Mouse (Mus musculus) lung, adult 2 months (tissue): ENCODE data around the gene Plac1. TPM values are rescaled to one million over a fixed set of nuclear protein-coding genes. Genes with fewer than 3 reads are reported as not detected.
A peak's percentile ranks its signal among the peaks of the same experiment; 100 is the strongest.

Experiments
- DNase-seq: peaks from one replicate; pipeline ENCODE4 v3.0.0; 2022
- H3K4me1 ChIP-seq: fragments of 200-500 bp; 2 replicates; pipeline ENCODE4 v1.6.1; 2011; ENCODE audit warnings: low read length; ENCODE audit not compliant: control insufficient read depth, insufficient read depth
- H3K4me3 ChIP-seq: fragments of 200-500 bp; replicated peaks from 2 replicates; pipeline ENCODE3; 2011; ENCODE audit warnings: low read depth, mild to moderate bottlenecking, control low read depth, low read length; ENCODE audit errors: extremely low read depth
- CTCF ChIP-seq: fragments of 200-500 bp; IDR thresholded peaks from 2 replicates; pipeline ENCODE4 v1.5.1; 2011; ENCODE audit warnings: mild to moderate bottlenecking, low read length, control low read depth; ENCODE audit not compliant: insufficient read depth
- POLR2A ChIP-seq: fragments of 200-500 bp; IDR thresholded peaks from 2 replicates; pipeline ENCODE4 v1.6.1; 2011; ENCODE audit warnings: low read depth, mild to moderate bottlenecking, control low read depth, low read length, borderline replicate concordance; ENCODE audit errors: extremely low read depth
- WGBS: fragments of 180-500 bp; shearing (Covaris S2); methylation state at CpG from one replicate; pipeline ENCODE4 v1.1.7; 2018; 5-methylcytosine and 5-hydroxymethylcytosine counted together
- polyA plus RNA-seq: library from polyadenylated mRNA; depleted of rRNA; stranded (reverse); fragments of >200 nt; gene quantifications from 2 replicates; pipeline ENCODE4 v1.2.3, GENCODE M21; 2012

Gene Plac1
- polyA plus RNA-seq, 1 experiment: not detected

DNA sequence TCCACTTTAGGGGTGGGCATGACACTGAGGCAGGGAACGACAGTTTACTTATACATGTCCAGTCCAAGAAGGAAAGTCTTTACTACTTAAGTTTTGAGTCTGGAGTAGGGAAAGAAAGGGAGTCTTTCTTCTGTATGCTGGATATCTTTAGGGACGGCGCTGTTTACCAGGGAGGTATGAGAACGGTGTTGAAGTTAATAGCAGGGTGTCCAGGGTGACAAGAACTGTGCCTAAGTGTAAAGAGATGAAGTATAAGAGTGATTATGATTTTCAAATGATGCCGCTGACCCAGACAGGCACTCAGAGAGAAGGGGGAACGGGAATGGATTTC, 182.2 kb downstream of the Plac1 start:
- WGBS: 39% methylated on average over 6 of the region's 6 CpGs
- no peak for DNase-seq
- no peaks in the 10 kb centered on the region; the same call in 1 of the 2 replicates for H3K4me1 ChIP-seq
- TF ChIP-seq POLR2A (no peak), CTCF (no peak)
- H3K4me3 ChIP-seq: peak overlapping the region; percentile 47

DNA sequence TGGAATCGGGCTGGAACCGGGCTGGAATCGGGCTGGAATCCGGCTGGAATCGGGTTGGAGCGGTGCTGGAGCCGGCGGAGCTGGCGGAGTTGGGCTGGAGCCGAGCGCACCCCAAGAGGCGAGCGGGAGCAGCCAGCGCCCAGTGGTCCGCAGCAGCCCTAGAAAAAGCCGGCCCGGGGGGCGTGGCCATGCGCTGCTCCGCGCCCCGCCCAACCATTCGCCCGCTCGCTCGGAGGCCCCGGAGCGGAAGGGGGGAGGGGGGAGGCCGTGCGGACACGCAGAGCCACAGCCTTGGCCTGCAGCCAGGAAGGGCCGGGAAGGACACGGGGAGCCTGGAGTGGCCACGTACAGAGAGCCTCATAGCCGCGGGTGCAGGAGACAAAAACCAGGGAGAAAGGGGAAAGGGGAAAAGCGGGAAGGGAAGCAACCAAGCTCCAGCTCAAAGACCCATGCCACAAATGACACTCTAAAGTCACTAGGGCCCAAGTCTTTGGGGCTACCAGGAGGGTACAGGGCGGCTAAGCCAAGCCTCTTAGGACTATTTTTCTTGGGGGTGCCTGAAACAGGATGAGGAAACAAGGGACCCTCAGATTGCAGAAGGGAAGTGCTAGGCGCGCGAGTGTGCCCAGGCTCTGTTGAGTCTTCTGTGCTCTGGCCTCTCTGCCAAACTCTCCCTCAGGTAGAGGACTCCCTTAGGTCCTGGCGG, 182.7 kb downstream of the Plac1 start:
- peak; percentile 80 for DNase-seq
- 20% methylated on average over 41 of the region's 42 CpGs for WGBS
- peak overlapping the region; percentile 79 for H3K4me3 ChIP-seq
- H3K4me1 ChIP-seq: no peaks in the 10 kb centered on the region; the same call in 1 of the 2 replicates
- no peak; the same call in 1 of the 2 replicates for TF ChIP-seq POLR2A
- no peak for TF ChIP-seq CTCF

DNA sequence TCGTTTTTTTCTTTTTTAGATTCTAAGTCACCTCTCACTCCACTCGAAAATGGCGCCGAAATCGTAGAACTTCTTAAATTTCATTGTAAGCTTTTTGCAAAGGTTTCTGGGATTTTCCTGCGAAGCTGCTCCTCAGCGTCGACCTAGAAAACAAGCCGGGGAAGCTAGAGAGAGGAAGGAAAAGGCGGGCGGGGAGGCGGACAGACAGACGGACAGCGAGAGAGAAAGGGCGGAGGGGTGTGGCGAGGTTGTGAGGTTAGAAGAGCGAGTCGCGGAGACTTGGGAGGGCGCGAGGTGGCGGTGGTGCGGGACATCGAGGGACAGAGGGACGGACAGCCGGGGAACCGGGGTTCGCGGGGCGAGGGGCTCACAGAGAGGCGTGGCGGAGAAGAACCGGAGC, 183.3 kb downstream of the Plac1 start:
- DNase-seq: no peak
- H3K4me3 ChIP-seq: peak overlapping the region; percentile 79
- H3K4me1 ChIP-seq: no peaks in the 10 kb centered on the region; the same call in 1 of the 2 replicates
- 24% methylated on average over 33 of the region's 33 CpGs for WGBS
- TF ChIP-seq CTCF: no peak

DNA sequence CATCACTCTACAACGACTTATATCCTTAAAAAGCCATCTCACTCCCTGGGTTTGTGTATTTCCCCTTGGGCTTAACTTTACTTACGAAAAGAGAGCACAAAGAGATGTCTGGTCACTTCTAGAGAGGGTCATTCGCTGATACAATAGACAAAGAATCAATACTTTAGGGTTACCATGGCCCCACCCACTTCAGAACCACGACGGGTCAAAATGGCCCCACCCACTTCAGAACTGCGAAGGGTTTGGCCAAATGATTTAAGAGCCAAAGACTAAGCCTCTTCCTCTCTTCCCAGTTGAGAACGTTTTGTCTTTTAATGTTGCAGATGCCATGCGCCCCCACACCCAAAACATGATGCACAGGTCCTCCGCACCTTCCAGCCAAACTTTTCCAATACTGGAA, 184.1 kb downstream of the Plac1 start:
- 16% methylated on average over 9 of the region's 9 CpGs for WGBS
- TF ChIP-seq POLR2A (no peak), CTCF (no peak)
- no peak for DNase-seq
- Histone ChIP-seq H3K4me1 (peaks cover under 1% of the 10 kb centered on the region; the same call in 1 of the 2 replicates), H3K4me3 (peak overlapping the region; percentile 79)

DNA sequence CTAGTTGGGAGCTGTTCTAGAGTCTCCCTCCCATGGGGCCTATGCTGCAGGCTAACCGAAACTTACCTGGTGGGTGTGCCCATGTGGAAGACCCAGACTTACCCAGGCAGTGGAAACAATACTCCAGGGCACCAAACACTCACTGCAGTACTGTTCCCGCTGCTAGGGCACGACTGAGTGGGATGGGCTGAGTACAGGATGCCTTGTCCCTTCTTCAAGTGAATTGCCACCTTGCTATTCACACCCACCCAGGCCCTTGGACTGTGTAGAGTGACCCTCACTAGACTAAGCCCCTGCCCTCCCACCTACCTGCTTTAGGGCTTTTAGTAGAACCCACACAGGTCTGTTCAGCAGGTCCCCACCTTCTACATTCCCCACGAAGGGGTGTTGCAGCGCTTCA, 186.0 kb downstream of the Plac1 start:
- 48% methylated on average over 5 of the region's 5 CpGs for WGBS
- no peak overlapping the region for H3K4me3 ChIP-seq

DNA sequence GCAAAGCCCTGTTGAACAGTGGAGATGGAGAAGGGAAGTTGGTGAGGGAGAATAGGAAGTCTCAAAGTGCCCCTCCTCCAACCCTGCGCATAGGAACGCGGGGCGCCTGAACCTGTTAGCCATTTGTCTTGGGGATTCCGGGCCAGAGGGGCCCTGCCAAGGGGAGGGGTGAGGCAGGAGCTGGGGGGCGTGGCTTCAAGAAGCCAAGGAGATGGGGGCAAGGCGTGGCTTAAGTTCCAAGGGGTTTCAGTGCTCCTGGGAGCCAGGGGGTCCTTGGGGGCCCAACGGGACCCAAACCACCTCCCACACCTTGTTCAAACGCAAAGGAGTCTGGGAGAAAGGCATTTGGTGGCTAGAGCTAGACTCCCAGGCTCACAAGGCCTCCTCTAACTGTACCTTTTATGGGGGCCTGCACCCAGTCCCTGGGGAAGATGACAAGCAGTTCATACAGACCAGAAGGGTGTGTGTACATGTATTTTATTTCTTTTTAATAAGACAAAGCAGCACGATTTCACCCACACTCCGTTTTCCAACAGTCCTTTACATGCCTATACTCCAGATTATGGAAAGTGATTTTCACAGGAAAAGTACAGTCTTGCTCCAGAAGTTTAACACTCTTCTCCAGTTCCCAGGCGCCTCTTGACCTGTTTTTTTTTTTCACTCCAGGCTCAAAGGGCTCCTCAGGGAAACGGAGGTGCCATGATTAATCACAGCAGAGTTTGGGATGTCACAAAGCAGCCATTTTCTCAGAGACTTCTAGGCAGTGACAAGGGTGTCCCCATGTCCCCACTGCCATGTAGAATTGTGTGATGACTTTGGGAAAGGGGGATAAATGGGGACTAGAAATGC, 187.0 kb downstream of the Plac1 start:
- TF ChIP-seq POLR2A (peak; percentile 25; the same call in 1 of the 2 replicates), CTCF (no peak)
- no peak overlapping the region for H3K4me3 ChIP-seq
- DNase-seq: no peak
- H3K4me1 ChIP-seq: peaks cover 3% of the 10 kb centered on the region
- WGBS: 24% methylated on average over 13 of the region's 13 CpGs

More for the DNA sequence above, 186.0 kb downstream of the Plac1 start:
- DNase-seq: no peak
- peaks cover 3% of the 10 kb centered on the region for H3K4me1 ChIP-seq
- no peak for TF ChIP-seq CTCF
- TF ChIP-seq POLR2A: no peak

DNA sequence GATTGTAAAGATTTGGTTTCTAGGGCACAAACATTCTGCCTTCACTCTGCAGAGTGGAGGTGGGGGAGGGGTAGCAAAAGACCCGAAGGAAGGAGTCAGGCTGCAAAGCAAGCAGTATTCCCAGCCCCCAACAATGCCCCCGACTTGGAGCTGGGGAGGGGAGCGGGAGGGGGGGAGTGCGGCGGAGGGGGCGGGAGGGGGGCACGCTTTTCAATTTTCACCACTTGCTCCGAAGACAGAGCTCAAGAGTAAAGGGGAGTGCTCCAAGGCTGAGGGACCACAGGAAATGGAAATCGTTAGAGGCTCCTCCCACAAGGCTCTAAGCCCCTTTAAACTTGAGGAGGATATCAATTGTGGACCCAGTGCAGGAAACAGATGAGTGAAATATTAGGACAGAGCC, 189.6 kb downstream of the Plac1 start:
- no peak for DNase-seq

DNA sequence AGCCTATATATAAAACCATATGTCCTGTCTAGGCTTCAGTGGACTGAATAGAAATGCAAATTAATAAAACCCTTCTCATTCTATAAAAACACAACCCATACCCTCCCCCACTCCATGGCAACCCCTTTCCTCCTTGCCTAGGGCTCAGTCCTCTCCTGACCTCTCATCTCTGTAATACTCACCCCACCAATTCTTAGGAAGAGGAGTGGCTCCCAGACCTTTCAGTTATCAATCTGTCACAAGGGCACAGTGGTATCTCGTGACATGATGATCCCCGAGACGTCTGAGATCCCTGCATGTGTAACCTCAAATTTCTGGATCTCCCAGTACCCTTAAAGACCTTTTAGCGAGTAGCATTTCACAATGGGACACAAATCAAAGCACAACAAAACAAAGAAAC, 190.7 kb downstream of the Plac1 start:
- WGBS: 78% methylated on average over 4 of the region's 4 CpGs
- H3K4me3 ChIP-seq: no peak overlapping the region
- TF ChIP-seq CTCF (no peak), POLR2A (no peak)
- H3K4me1 ChIP-seq: peaks cover 6% of the 10 kb centered on the region
- DNase-seq: no peak

More for the DNA sequence above, 189.6 kb downstream of the Plac1 start:
- WGBS: 15% methylated on average over 6 of the region's 9 CpGs
- H3K4me3 ChIP-seq: no peak overlapping the region
- peaks cover 5% of the 10 kb centered on the region for H3K4me1 ChIP-seq
- TF ChIP-seq POLR2A (no peak), CTCF (no peak)

DNA sequence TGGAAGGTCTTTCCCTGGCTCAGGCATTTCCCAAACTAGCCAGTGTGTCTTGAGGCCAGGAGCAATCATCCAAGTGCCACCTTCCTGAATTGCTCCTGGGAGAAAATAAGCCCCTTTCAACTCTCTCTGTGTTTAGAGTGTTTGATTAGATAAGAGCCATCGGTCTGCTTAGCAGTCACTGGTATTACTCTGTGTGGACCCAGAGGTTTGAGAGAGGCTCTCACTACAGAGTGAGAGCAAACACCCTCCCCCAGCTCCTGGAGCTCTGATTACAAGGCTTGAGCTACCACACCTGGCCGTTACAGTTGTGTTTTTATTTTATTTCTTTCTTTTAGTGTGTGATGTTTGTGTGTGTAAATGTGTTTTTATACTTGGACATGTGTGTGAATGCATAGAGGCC, 193.0 kb downstream of the Plac1 start:
- no peak for DNase-seq
- 53% methylated on average over 2 of the region's 2 CpGs for WGBS
- H3K4me1 ChIP-seq: peaks cover 6% of the 10 kb centered on the region
- no peak overlapping the region for H3K4me3 ChIP-seq
- TF ChIP-seq POLR2A (no peak), CTCF (no peak)
